Mouse (Mus musculus): ENCODE data around the gene Mitf.

DNA sequence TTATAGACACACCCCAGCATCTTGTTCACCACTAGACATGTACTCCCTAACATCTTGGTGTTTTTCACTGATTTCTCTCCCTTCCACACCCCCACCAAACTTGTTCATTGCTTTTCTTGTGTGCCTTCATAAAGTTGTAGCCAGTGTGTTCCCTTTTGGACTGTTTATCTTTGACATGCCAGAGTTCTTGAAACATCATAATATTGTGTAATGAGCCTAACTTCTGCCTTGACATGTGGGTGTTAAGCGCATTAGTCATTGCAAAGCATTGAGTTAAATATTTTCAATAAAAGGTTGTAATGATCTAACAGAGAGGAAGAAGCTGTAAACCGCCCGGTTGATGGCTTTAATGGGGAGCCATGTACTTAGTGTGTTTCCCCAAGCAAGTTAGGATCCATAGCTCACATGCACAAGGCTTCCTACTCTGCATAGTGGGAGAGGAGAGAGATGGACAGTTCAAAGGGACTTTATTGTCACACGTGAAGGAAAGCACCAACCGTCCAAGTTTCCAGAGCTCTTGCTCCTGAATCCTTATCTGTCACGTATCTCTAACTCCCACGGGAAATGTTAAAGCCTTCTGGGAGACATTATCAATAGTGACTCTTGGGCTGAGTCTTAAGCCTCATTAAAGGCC, 19.9 kb downstream of the Mitf start:
- TF ChIP-seq CTCF (IDR thresholded peaks at IDR 0.05; ENCODE audit: low read depth) (no peak), EP300 (IDR thresholded peaks at IDR 0.05; ENCODE audit: low read depth) (no peak)
